Mouse (Mus musculus): Measurements from ENCODE around the gene Gdpgp1. TPM values are rescaled to one million over a fixed set of nuclear protein-coding genes. Genes with fewer than 3 reads are reported as not detected.

Gene Gdpgp1
- polyA plus RNA-seq, 2 experiments = 1.1 to 1.3 TPM

DNA sequence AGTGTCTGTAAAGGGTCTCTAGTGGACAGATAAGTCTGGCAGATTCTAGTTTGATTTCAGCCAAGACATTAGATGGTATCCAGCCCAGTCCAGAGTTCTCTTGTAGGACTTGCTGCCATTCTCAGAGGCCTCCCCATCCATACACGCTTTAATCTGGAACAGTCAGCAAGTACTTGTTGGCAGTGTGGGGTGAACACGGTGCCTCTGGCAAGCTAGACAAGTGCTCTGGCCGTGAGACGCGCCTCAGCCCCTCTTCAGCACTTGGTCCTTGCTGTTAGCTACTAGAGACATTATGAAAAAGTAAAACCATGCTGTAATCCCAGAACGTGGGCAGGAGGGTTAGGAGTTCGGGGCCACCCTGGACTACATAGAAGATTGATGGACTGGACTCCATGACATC, 19.1 kb upstream of the Gdpgp1 start:
- 91% methylated on average over 7 of the region's 7 CpGs for WGBS (ENCODE audit: insufficient replicate concordance)
- no peak overlapping the region for H3K9ac ChIP-seq (replicated peaks)
- H3K4me3 ChIP-seq (ENCODE audit: insufficient read depth in 1 of 2, low read depth in 2 of 2, low read length in 2 of 2) = no peak overlapping the region
- H3K4me2 ChIP-seq (ENCODE audit: low read depth) = no peak overlapping the region
- H3K27ac ChIP-seq = peak overlapping the region; percentile 33; the same call in 1 of the 2 replicates
- ATAC-seq (ENCODE audit: insufficient read depth) (no peak), DNase-seq (ENCODE audit: low read depth in 3 of 3, low spot score in 3 of 3) (no peak)
- no peaks in the 10 kb centered on the region for H3K9me3 ChIP-seq (ENCODE audit: control insufficient read depth, low read length)
- TF ChIP-seq CTCF (IDR thresholded peaks at IDR 0.05; ENCODE audit: low read depth) (no peak), EP300 (IDR thresholded peaks at IDR 0.05; ENCODE audit: low read depth) (no peak)
- H3K4me1 ChIP-seq (replicated peaks; ENCODE audit: control insufficient read depth in 2 of 2, insufficient read depth in 2 of 2, low read length in 1 of 2) = peaks cover 31 to 41% of the 10 kb centered on the region in 2 experiments
- H3K27me3 ChIP-seq (ENCODE audit: control insufficient read depth, insufficient read depth, low read length) = no peaks in the 10 kb centered on the region
- peaks cover 61% of the 10 kb centered on the region for H3K36me3 ChIP-seq (replicated peaks; ENCODE audit: control insufficient read depth, insufficient read depth, low read depth)

DNA sequence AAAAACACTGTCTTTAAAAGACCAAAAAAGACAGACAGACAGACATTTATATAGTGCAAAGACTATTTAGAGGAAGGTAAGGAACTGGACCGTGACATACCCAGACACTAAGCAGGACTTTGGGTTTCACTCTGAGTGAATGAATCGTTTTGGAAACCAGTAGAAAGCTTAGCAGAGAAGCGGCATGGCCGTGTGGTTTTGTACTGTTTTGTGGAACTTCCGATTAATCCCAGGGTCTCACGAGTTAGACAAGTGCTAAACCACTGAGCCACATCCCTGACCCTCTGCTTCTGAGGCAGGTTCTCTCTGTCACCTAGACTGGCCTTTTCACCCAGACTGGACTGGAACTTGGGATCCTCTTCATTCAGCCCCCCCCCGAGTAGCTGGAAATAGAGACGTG, 18.2 kb upstream of the Gdpgp1 start:
- no peak for TF ChIP-seq CTCF (IDR thresholded peaks at IDR 0.05; ENCODE audit: low read depth)
- TF ChIP-seq EP300 (IDR thresholded peaks at IDR 0.05; ENCODE audit: low read depth) = no peak
- Histone ChIP-seq H3K4me3 (ENCODE audit: insufficient read depth in 1 of 2, low read depth in 2 of 2, low read length in 2 of 2) (no peak overlapping the region), H3K27ac (peak overlapping the region; percentile 54; the same call in 1 of the 2 replicates), H3K9ac (replicated peaks) (no peak overlapping the region), H3K9me3 (ENCODE audit: control insufficient read depth, low read length) (no peaks in the 10 kb centered on the region), H3K4me2 (ENCODE audit: low read depth) (no peak overlapping the region), H3K36me3 (replicated peaks; ENCODE audit: control insufficient read depth, insufficient read depth, low read depth) (peaks cover 70% of the 10 kb centered on the region), H3K4me1 (replicated peaks; ENCODE audit: control insufficient read depth in 2 of 2, insufficient read depth in 2 of 2, low read length in 1 of 2) (peaks cover 25 to 36% of the 10 kb centered on the region in 2 experiments), H3K27me3 (ENCODE audit: control insufficient read depth, insufficient read depth, low read length) (no peaks in the 10 kb centered on the region)
- DNase-seq (ENCODE audit: low read depth in 3 of 3, low spot score in 3 of 3) (no peak), ATAC-seq (ENCODE audit: insufficient read depth) (no peak)
- WGBS (ENCODE audit: insufficient replicate concordance) = 83% methylated on average over 8 of the region's 8 CpGs

DNA sequence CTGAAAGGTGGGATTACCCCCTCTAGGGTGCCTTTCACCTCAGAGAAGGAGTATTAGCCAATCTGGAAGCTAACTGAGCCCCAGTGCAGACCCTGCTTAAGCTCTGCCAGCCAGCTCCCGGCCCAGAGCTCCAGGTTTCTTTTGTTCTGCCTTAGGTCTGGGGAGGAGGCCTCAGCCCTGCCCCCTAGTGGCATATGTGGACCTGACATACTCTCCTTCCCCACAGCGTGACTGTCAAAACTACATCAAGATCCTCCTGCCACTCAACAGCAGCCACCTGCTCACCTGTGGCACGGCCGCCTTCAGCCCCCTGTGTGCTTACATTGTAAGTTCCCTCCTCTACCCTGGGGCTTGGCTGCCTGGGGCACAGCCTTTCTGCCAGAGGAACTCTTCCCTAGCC, 17.3 kb upstream of the Gdpgp1 start:
- Histone ChIP-seq H3K9me3 (ENCODE audit: control insufficient read depth, low read length) (no peaks in the 10 kb centered on the region), H3K36me3 (replicated peaks; ENCODE audit: control insufficient read depth, insufficient read depth, low read depth) (peaks cover 79% of the 10 kb centered on the region), H3K4me2 (ENCODE audit: low read depth) (no peak overlapping the region), H3K9ac (replicated peaks) (peak overlapping the region; percentile 38), H3K4me1 (replicated peaks; ENCODE audit: control insufficient read depth in 2 of 2, insufficient read depth in 2 of 2, low read length in 1 of 2) (peaks cover 15 to 26% of the 10 kb centered on the region in 2 experiments), H3K27me3 (ENCODE audit: control insufficient read depth, insufficient read depth, low read length) (no peaks in the 10 kb centered on the region), H3K4me3 (ENCODE audit: insufficient read depth in 1 of 2, low read depth in 2 of 2, low read length in 2 of 2) (no peak overlapping the region), H3K27ac (peak overlapping the region; percentile 54)
- ATAC-seq (ENCODE audit: insufficient read depth) = peak; percentile 64
- TF ChIP-seq CTCF (IDR thresholded peaks at IDR 0.05; ENCODE audit: low read depth) = peak; percentile 98
- no peak for TF ChIP-seq EP300 (IDR thresholded peaks at IDR 0.05; ENCODE audit: low read depth)
- no peak for DNase-seq (ENCODE audit: low read depth in 3 of 3, low spot score in 3 of 3)
- WGBS (ENCODE audit: insufficient replicate concordance) = 31% methylated on average over 4 of the region's 4 CpGs

DNA sequence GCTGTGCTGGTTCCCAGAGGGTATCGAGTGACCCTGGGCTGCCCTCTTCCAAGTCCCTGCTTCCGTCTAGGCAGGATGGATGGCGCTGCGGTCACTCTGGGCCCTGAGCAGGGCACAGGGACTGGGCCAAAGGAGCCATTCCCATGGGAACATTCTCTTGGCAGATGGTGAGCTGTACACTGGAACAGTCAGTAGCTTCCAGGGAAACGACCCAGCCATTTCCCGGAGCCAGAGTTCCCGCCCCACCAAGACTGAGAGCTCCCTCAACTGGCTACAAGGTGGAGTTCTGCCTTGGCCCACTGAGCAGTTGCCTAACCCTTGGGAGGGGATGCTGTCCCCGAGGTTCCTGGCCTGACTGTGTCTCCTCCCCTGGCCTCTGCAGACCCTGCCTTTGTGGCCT, 16.1 kb upstream of the Gdpgp1 start:
- TF ChIP-seq EP300 (IDR thresholded peaks at IDR 0.05; ENCODE audit: low read depth) (no peak), CTCF (IDR thresholded peaks at IDR 0.05; ENCODE audit: low read depth) (0 out of 2 replicates have a peak, but pooled peaks have one; percentile 6)
- H3K9me3 ChIP-seq (ENCODE audit: control insufficient read depth, low read length) = no peaks in the 10 kb centered on the region
- WGBS (ENCODE audit: insufficient replicate concordance) = 87% methylated on average over 8 of the region's 8 CpGs
- DNase-seq (ENCODE audit: low read depth in 3 of 3, low spot score in 3 of 3) = no peak
- H3K9ac ChIP-seq (replicated peaks) = no peak overlapping the region
- H3K4me1 ChIP-seq (replicated peaks; ENCODE audit: control insufficient read depth in 2 of 2, insufficient read depth in 2 of 2, low read length in 1 of 2) = peaks cover 5 to 15% of the 10 kb centered on the region in 2 experiments
- no peak overlapping the region for H3K4me2 ChIP-seq (ENCODE audit: low read depth)
- peaks cover 91% of the 10 kb centered on the region for H3K36me3 ChIP-seq (replicated peaks; ENCODE audit: control insufficient read depth, insufficient read depth, low read depth)
- no peaks in the 10 kb centered on the region for H3K27me3 ChIP-seq (ENCODE audit: control insufficient read depth, insufficient read depth, low read length)
- H3K27ac ChIP-seq = no peak overlapping the region
- no peak overlapping the region for H3K4me3 ChIP-seq (ENCODE audit: insufficient read depth in 1 of 2, low read depth in 2 of 2, low read length in 2 of 2)
- no peak for ATAC-seq (ENCODE audit: insufficient read depth)

DNA sequence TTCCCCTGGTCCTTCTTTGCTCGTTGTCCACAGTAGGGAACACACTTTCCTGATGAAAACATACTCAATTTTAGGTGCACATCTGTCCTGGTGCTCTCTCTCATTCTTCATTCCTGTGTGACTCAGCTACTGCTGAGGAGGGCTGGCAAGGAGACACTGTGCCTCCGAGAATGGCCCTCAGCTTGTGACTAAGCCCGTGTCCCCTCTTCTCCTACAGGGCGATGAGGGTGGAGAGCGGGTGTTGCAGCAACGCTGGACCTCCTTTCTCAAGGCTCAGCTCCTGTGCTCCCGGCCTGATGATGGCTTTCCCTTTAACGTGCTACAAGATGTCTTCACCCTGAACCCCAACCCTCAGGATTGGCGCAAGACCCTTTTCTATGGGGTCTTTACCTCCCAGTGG, 14.0 kb upstream of the Gdpgp1 start:
- Histone ChIP-seq H3K27ac (no peak overlapping the region), H3K4me1 (replicated peaks; ENCODE audit: control insufficient read depth in 2 of 2, insufficient read depth in 2 of 2, low read length in 1 of 2) (peaks cover 0 to 5% of the 10 kb centered on the region in 2 experiments; a peak in 1 of 4 replicates), H3K9me3 (ENCODE audit: control insufficient read depth, low read length) (no peaks in the 10 kb centered on the region), H3K36me3 (replicated peaks; ENCODE audit: control insufficient read depth, insufficient read depth, low read depth) (peaks cover 94% of the 10 kb centered on the region), H3K9ac (replicated peaks) (no peak overlapping the region), H3K4me2 (ENCODE audit: low read depth) (no peak overlapping the region), H3K4me3 (ENCODE audit: insufficient read depth in 1 of 2, low read depth in 2 of 2, low read length in 2 of 2) (no peak overlapping the region), H3K27me3 (ENCODE audit: control insufficient read depth, insufficient read depth, low read length) (no peaks in the 10 kb centered on the region)
- no peak for TF ChIP-seq EP300 (IDR thresholded peaks at IDR 0.05; ENCODE audit: low read depth)
- TF ChIP-seq CTCF (IDR thresholded peaks at IDR 0.05; ENCODE audit: low read depth) = no peak
- ATAC-seq (ENCODE audit: insufficient read depth) = no peak
- DNase-seq (ENCODE audit: low read depth in 3 of 3, low spot score in 3 of 3) = no peak
- 90% methylated on average over 9 of the region's 9 CpGs for WGBS (ENCODE audit: insufficient replicate concordance)
